Mouse (Mus musculus): ENCODE data around the gene Hypk.

GRCm38 (mm10) chr2:121442259-121443067, 10.6 kb upstream of the Hypk start:
- no peak for TF ChIP-seq MAFK (IDR thresholded peaks at IDR 0.05; ENCODE audit: borderline replicate concordance, low read depth, low read length)
- TF ChIP-seq MXI1 (IDR thresholded peaks at IDR 0.05; ENCODE audit: low read depth, low read length), result no peak
- no peak for TF ChIP-seq USF1 (IDR thresholded peaks at IDR 0.05; ENCODE audit: low read depth, low read length)
